Mouse (Mus musculus) embryonic facial prominence, embryonic 12.5 days (tissue): Measurements from ENCODE around the gene Nat8f4. TPM values are rescaled to one million over a fixed set of nuclear protein-coding genes. Genes with fewer than 3 reads are reported as not detected.
A peak's percentile ranks its signal among the peaks of the same experiment; 100 is the strongest.
"Not testable (repeated sequence)": the region's sequence is repeated elsewhere in the genome, so short reads cannot be mapped to it uniquely, and the experiment has no call there.

Source experiments
- ATAC-seq: fragments of 200-750 bp; cut with Nextera tagmentation; 2 replicates; pipeline ENCODE4 v1.8.0; 2017; ENCODE audit not compliant: insufficient number of reproducible peaks, insufficient read depth, low FRiP score, low TSS enrichment
- H3K27ac ChIP-seq: fragments of 300-500 bp; sonication (generic); 2 replicates; pipeline ENCODE4 v1.5.1; 2016; ENCODE audit warnings: mild to moderate bottlenecking
- H3K27me3 ChIP-seq: fragments of 300-500 bp; sonication (generic); 2 replicates; pipeline ENCODE4 v1.6.1; 2016; ENCODE audit warnings: mild to moderate bottlenecking, moderate library complexity
- H3K36me3 ChIP-seq: fragments of 300-500 bp; sonication (generic); 2 replicates; pipeline ENCODE4 v1.6.1; 2016; ENCODE audit warnings: mild to moderate bottlenecking
- H3K4me1 ChIP-seq: fragments of 300-500 bp; sonication (generic); 2 replicates; pipeline ENCODE4 v1.6.1; 2016
- H3K4me2 ChIP-seq: fragments of 300-500 bp; sonication (generic); replicated peaks from 2 replicates; pipeline ENCODE4 v1.6.1; 2016; ENCODE audit warnings: mild to moderate bottlenecking, moderate library complexity
- H3K4me3 ChIP-seq: fragments of 300-500 bp; sonication (generic); 2 replicates; pipeline ENCODE4 v1.5.1; 2016; ENCODE audit warnings: mild to moderate bottlenecking
- H3K9ac ChIP-seq: fragments of 300-500 bp; sonication (generic); 2 replicates; pipeline ENCODE4 v1.6.1; 2016; ENCODE audit warnings: mild to moderate bottlenecking, moderate library complexity
- H3K9me3 ChIP-seq: fragments of 300-500 bp; sonication (generic); 2 replicates; pipeline ENCODE4 v1.6.1; 2016; ENCODE audit warnings: mild to moderate bottlenecking, moderate library complexity
- WGBS: fragments of 180-500 bp; shearing (Covaris S2); methylation state at CpG from one replicate; pipeline ENCODE4 v1.1.7; 2016; 5-methylcytosine and 5-hydroxymethylcytosine counted together
- polyA plus RNA-seq: library from polyadenylated mRNA; unstranded; fragments of >200 nt; fragmentation: Nextera tagmentation; extraction: Ambion mirVana; gene quantifications from 2 replicates; pipeline ENCODE4 v1.2.1, GENCODE M21; 2016

Gene Nat8f4
- polyA plus RNA-seq, 1 experiment from 2014 or later: 3.5 TPM

GRCm38 (mm10) chr6:85919401-85919800 lies 14.7 kb upstream of the Nat8f4 start:
- no peaks in the 10 kb centered on the region for H3K27me3 ChIP-seq
- H3K4me3 ChIP-seq: no peak overlapping the region
- no peak overlapping the region for H3K4me2 ChIP-seq
- no peak overlapping the region for H3K27ac ChIP-seq
- ATAC-seq: no peak
- H3K9me3 ChIP-seq: no peaks in the 10 kb centered on the region
- H3K36me3 ChIP-seq: peaks cover 23% of the 10 kb centered on the region; the same call in 1 of the 2 replicates
- H3K4me1 ChIP-seq: peaks cover 9% of the 10 kb centered on the region; the same call in 1 of the 2 replicates
- no peak overlapping the region for H3K9ac ChIP-seq
- 86% methylated on average over 4 of the region's 4 CpGs for WGBS

DNA sequence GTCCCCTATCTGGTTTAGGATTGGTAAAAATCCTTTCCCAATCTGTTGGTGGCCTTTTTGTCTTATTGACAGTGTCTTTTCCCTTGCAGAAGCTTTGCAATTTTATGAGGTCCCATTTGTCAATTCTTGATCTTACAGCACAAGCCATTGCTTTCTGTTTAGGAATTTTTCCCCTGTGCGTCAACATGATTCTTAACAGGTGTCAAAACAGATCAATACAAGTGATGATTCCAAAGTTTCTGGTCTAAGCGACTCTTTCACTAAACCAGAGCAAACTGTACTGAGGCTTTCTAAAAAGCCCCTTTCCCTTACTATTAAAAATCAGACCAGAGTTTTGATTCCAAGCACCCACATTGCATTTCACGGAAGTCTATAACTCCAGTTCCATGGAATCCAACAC lies 13.7 kb upstream of the Nat8f4 start:
- not testable (repeated sequence) for ATAC-seq

GRCm38 (mm10) chr6:85916596-85916995 lies 11.9 kb upstream of the Nat8f4 start:
- peak overlapping the region; percentile 73 for H3K4me2 ChIP-seq
- H3K27me3 ChIP-seq: no peaks in the 10 kb centered on the region
- H3K9me3 ChIP-seq: no peaks in the 10 kb centered on the region
- H3K9ac ChIP-seq: peak overlapping the region; percentile 76
- WGBS: 80% methylated on average over 6 of the region's 6 CpGs
- no peak for ATAC-seq
- peak overlapping the region; percentile 92; the same call in 1 of the 2 replicates for H3K27ac ChIP-seq
- H3K4me1 ChIP-seq: peaks cover 9% of the 10 kb centered on the region; the same call in 1 of the 2 replicates
- H3K4me3 ChIP-seq: peak overlapping the region; percentile 63
- H3K36me3 ChIP-seq: peaks cover 11% of the 10 kb centered on the region; the same call in 1 of the 2 replicates

More for the DNA sequence above, 13.7 kb upstream of the Nat8f4 start:
- H3K9ac ChIP-seq, H3K27me3 ChIP-seq, H3K9me3 ChIP-seq, H3K4me1 ChIP-seq, H3K4me2 ChIP-seq, H3K27ac ChIP-seq, H3K4me3 ChIP-seq: not testable (repeated sequence)
- peaks cover 20% of the 10 kb centered on the region; the same call in 1 of the 2 replicates for H3K36me3 ChIP-seq
- 93% methylated on average over 3 of the region's 3 CpGs for WGBS

GRCm38 (mm10) chr6:85915539-85916513 lies 11.1 kb upstream of the Nat8f4 start, which contains the start of gene Nat8f1:
TSS of gene Nat8f1 (minus strand) at chr6:85915687.
- peak within 1 kb of the TSS; percentile 92 for H3K27ac ChIP-seq
- not testable (repeated sequence) for H3K4me1 ChIP-seq, H3K36me3 ChIP-seq, H3K9me3 ChIP-seq, H3K27me3 ChIP-seq
- WGBS: under 1% methylated on average over 61 of the region's 61 CpGs
- peak; percentile 97 for ATAC-seq
- H3K4me3 ChIP-seq: peak within 1 kb of the TSS; percentile 63
- H3K4me2 ChIP-seq: peak within 1 kb of the TSS; percentile 73
- H3K9ac ChIP-seq: peak within 1 kb of the TSS; percentile 76

DNA sequence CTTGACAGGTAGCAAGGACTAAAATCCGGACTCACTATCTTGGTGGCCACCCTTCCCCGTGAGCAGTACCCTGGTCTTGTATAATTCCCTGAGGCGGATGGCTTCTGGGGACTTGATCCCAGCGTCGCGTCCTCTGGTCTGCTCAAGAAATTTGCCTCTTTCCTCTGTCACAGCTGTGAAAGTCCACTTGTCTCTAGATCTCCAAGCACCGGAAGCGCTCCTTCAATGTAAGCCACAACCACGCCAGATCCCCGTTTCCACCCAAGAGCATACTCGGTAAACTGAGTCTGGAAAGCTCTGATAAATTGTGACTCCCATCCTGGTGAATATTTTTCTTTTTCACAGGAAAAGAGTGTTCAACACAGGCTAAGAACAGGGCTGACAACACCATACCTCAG lies 10.5 kb upstream of the Nat8f4 start:
- peak overlapping the region; percentile 63 for H3K4me3 ChIP-seq
- no peaks in the 10 kb centered on the region for H3K36me3 ChIP-seq
- no peaks in the 10 kb centered on the region for H3K27me3 ChIP-seq
- H3K4me2 ChIP-seq: peak overlapping the region; percentile 73
- ATAC-seq: no peak
- peak overlapping the region; percentile 76 for H3K9ac ChIP-seq
- peaks cover 9% of the 10 kb centered on the region; the same call in 1 of the 2 replicates for H3K4me1 ChIP-seq
- WGBS: 8% methylated on average over 11 of the region's 11 CpGs
- no peaks in the 10 kb centered on the region for H3K9me3 ChIP-seq
- H3K27ac ChIP-seq: peak overlapping the region; percentile 92

- H3K4me3 ChIP-seq: no peak within 1 kb of the TSS
- peaks cover 9% of the 10 kb centered on the region; the same call in 1 of the 2 replicates for H3K4me1 ChIP-seq
- no peak within 1 kb of the TSS for H3K27ac ChIP-seq
- no peak within 1 kb of the TSS for H3K9ac ChIP-seq
- H3K4me2 ChIP-seq: no peak within 1 kb of the TSS
- H3K9me3 ChIP-seq: no peaks in the 10 kb centered on the region
- no peaks in the 10 kb centered on the region for H3K27me3 ChIP-seq
- 80% methylated on average over 3 of the region's 3 CpGs for WGBS
- H3K36me3 ChIP-seq: no peaks in the 10 kb centered on the region
- no peak for ATAC-seq
These were observed 6.9 kb upstream of the Nat8f4 start, which contains the start of gene Tprkb for GRCm38 (mm10) chr6:85911587-85911986. TSS of gene Tprkb (plus strand) at chr6:85911865.

DNA sequence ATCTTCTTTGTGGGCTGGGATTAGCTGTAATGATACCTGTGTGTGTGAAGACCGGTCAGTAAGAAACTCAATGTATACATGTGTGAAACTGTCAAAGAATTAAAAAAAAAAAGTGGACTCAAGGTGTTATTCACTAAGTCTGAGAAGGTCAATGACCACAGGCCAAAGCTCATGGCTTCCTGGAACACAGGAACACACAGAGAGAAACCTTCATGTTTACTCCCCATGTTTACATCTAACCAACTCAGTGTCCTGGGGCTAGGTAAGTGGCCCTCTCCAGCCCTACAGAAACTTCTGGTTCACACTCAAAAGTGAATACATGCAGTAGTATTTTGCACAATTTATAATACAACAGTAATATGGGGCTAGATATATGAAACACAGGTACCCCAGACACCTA lies 5.0 kb upstream of the Nat8f4 start:
- ATAC-seq: no peak
- Histone ChIP-seq H3K4me1 (0 out of 2 replicates have a peak, but pooled peaks cover 3% of the 10 kb centered on the region), H3K4me2 (no peak overlapping the region), H3K27me3 (no peaks in the 10 kb centered on the region), H3K9ac (no peak overlapping the region), H3K36me3 (no peaks in the 10 kb centered on the region), H3K27ac (no peak overlapping the region), H3K4me3 (no peak overlapping the region), H3K9me3 (no peaks in the 10 kb centered on the region)
- WGBS: 97% methylated on average over 1 of the region's 1 CpGs

DNA sequence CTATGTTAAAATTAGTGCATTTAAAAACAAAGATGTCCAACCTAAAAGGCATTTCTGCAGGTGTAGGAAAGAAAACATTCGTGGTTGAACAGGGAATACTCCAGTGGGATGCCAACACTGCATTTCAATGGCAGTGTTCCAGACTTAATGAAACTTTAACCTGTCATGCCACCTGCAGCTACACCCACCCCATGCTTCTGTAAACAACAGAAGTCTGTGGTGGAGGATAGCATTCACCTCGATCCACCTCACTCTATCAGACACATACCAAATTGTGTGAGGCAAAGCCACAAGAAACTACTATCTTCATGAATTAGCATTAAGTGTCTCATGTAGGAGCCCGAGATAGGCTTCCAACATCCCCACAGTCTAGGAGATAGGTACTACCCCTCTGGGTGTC lies 3.7 kb upstream of the Nat8f4 start:
- no peak overlapping the region for H3K4me2 ChIP-seq
- H3K9me3 ChIP-seq: no peaks in the 10 kb centered on the region
- H3K27me3 ChIP-seq: no peaks in the 10 kb centered on the region
- no peak overlapping the region for H3K27ac ChIP-seq
- no peak overlapping the region for H3K9ac ChIP-seq
- H3K36me3 ChIP-seq: no peaks in the 10 kb centered on the region
- H3K4me3 ChIP-seq: no peak overlapping the region
- no peaks in the 10 kb centered on the region for H3K4me1 ChIP-seq
- no peak for ATAC-seq
- WGBS: 73% methylated on average over 3 of the region's 3 CpGs

GRCm38 (mm10) chr6:85906911-85907351 lies 2.2 kb upstream of the Nat8f4 start:
- not testable (repeated sequence) for H3K36me3 ChIP-seq, H3K27me3 ChIP-seq, H3K4me2 ChIP-seq, ATAC-seq, H3K27ac ChIP-seq, H3K4me3 ChIP-seq, H3K4me1 ChIP-seq, H3K9me3 ChIP-seq, H3K9ac ChIP-seq
- 51% methylated on average over 2 of the region's 2 CpGs for WGBS

- WGBS: 91% methylated on average over 2 of the region's 2 CpGs
- Histone ChIP-seq H3K9ac (no peak overlapping the region), H3K27ac (no peak overlapping the region), H3K9me3 (no peaks in the 10 kb centered on the region), H3K36me3 (no peaks in the 10 kb centered on the region), H3K27me3 (no peaks in the 10 kb centered on the region), H3K4me1 (no peaks in the 10 kb centered on the region), H3K4me3 (no peak overlapping the region), H3K4me2 (no peak overlapping the region)
- ATAC-seq: no peak
These were observed 2.4 kb downstream of the Nat8f4 start for GRCm38 (mm10) chr6:85902303-85902702.

- not testable (repeated sequence) for H3K9ac ChIP-seq, H3K4me2 ChIP-seq, H3K27me3 ChIP-seq, H3K36me3 ChIP-seq, H3K27ac ChIP-seq, H3K9me3 ChIP-seq, ATAC-seq, H3K4me3 ChIP-seq, H3K4me1 ChIP-seq
- WGBS: 81% methylated on average over 7 of the region's 8 CpGs
These were observed 5.8 kb downstream of the Nat8f4 start for GRCm38 (mm10) chr6:85898596-85899475.
